8 mouse cellular contexts compared by ENCODE assay signal in genomic region chr8:86908536-86908935, GRCm38 (mm10). TPM values are rescaled to one million over a fixed set of nuclear protein-coding genes. Genes with fewer than 3 reads are reported as not detected.
DNase-seq lines count a peak whose midpoint lies in the region; ATAC-seq and TF ChIP-seq lines count a peak whose summit lies in the region.

No protein-coding gene starts in this region.

- no peaks in the 10 kb centered on the region for H3K27me3 ChIP-seq in forebrain, embryonic 11.5 days (ENCODE audit: control insufficient read depth, insufficient read depth, low read length)
- no peaks in the 10 kb centered on the region; the same call in 1 of the 2 replicates for H3K27me3 ChIP-seq in forebrain, embryonic 12.5 days
- H3K27me3 ChIP-seq in lung, postnatal 0 days (replicated peaks; ENCODE audit: insufficient read depth, low read length), result no peaks in the 10 kb centered on the region

- 23% methylated on average over 6 of the region's 6 CpGs for WGBS in forebrain, embryonic 11.5 days
- WGBS in forebrain, embryonic 12.5 days, result 25% methylated on average over 6 of the region's 6 CpGs
- WGBS in lung, postnatal 0 days, result 12% methylated on average over 6 of the region's 6 CpGs

- no peak overlapping the region for H3K4me2 ChIP-seq in forebrain, embryonic 11.5 days (ENCODE audit: low read depth, low read length, severe bottlenecking)
- H3K4me2 ChIP-seq in forebrain, embryonic 12.5 days, result no peak overlapping the region
- H3K4me2 ChIP-seq in lung, postnatal 0 days (replicated peaks; ENCODE audit: low read depth, low read length), result no peak overlapping the region

- TF ChIP-seq CTCF in lung, postnatal 0 days (IDR thresholded peaks at IDR 0.05), result peak; percentile 94

- H3K4me3 ChIP-seq in forebrain, embryonic 11.5 days (ENCODE audit: low read depth, low read length), result no peak overlapping the region
- no peak overlapping the region for H3K4me3 ChIP-seq in forebrain, embryonic 12.5 days (replicated peaks)
- no peak overlapping the region for H3K4me3 ChIP-seq in lung, postnatal 0 days (ENCODE audit: low read depth, low read length)

- DNase-seq in forebrain, embryonic 11.5 days (ENCODE audit: low spot score), result peak; percentile 85
- peak; percentile 77 for DNase-seq in ES-CJ7 (ENCODE audit: low read depth, low spot score)
- DNase-seq in cerebellum, adult 11-12 months, result peak; percentile 38
- peak; percentile 69 to 70 for DNase-seq in frontal cortex, postnatal 25 days (ENCODE audit: low spot score in 2 of 2)
- DNase-seq in layer of hippocampus, adult 18-20 months (ENCODE audit: low spot score in 2 of 2), result peak; percentile 56 to 90
- DNase-seq in lung, postnatal 0 days (ENCODE audit: low spot score), result peak; percentile 82
- peak; percentile 37 to 70 for DNase-seq in spleen, adult 18-20 months

- H3K4me1 ChIP-seq in forebrain, embryonic 11.5 days (replicated peaks; ENCODE audit: control insufficient read depth, insufficient read depth, low read length), result no peaks in the 10 kb centered on the region; the same call in 1 of the 2 replicates
- H3K4me1 ChIP-seq in forebrain, embryonic 12.5 days, result no peaks in the 10 kb centered on the region
- H3K4me1 ChIP-seq in lung, postnatal 0 days (ENCODE audit: insufficient read depth, low read depth, low read length), result no peaks in the 10 kb centered on the region

- no peak for TF ChIP-seq EP300 in lung, postnatal 0 days (IDR thresholded peaks at IDR 0.05)

- H3K9me3 ChIP-seq in forebrain, embryonic 11.5 days (ENCODE audit: control insufficient read depth, low read length), result no peaks in the 10 kb centered on the region
- H3K9me3 ChIP-seq in forebrain, embryonic 12.5 days, result no peaks in the 10 kb centered on the region
- no peaks in the 10 kb centered on the region for H3K9me3 ChIP-seq in lung, postnatal 0 days (ENCODE audit: low read length)

- no peaks in the 10 kb centered on the region for H3K36me3 ChIP-seq in forebrain, embryonic 11.5 days (ENCODE audit: control insufficient read depth, insufficient read depth, low read length)
- no peaks in the 10 kb centered on the region for H3K36me3 ChIP-seq in forebrain, embryonic 12.5 days (replicated peaks)
- no peaks in the 10 kb centered on the region for H3K36me3 ChIP-seq in lung, postnatal 0 days (ENCODE audit: insufficient read depth, low read length)

- no peak overlapping the region for H3K27ac ChIP-seq in forebrain, embryonic 11.5 days (ENCODE audit: low read depth, low read length)
- H3K27ac ChIP-seq in forebrain, embryonic 12.5 days, result no peak overlapping the region
- H3K27ac ChIP-seq in lung, postnatal 0 days (ENCODE audit: low read length), result no peak overlapping the region

- ATAC-seq in forebrain, embryonic 11.5 days (replicated peaks; ENCODE audit: low FRiP score), result no peak
- no peak for ATAC-seq in forebrain, embryonic 12.5 days (ENCODE audit: low FRiP score)
- ATAC-seq in lung, postnatal 0 days, result no peak

- H3K9ac ChIP-seq in forebrain, embryonic 11.5 days (ENCODE audit: low read length), result no peak overlapping the region
- no peak overlapping the region for H3K9ac ChIP-seq in forebrain, embryonic 12.5 days
- no peak overlapping the region for H3K9ac ChIP-seq in lung, postnatal 0 days (replicated peaks; ENCODE audit: low read depth)

RNA-seq across cellular contexts. Expression of gene N4bp1, which starts 23.5 kb away (rescaled TPM):
- polyA plus RNA-seq in forebrain, embryonic 11.5 days (2014; fragmentation: Nextera tagmentation; extraction: Ambion mirVana), result 11.3 and 12.3 TPM in 2 replicates
- 12.4 and 12.7 TPM in 2 replicates for polyA plus RNA-seq in forebrain, embryonic 12.5 days (2016; fragmentation: Nextera tagmentation; extraction: Ambion mirVana)
- total RNA-seq in layer of hippocampus, adult 18-20 months (2021), result 10 to 100 TPM; 45.4 to 45.5 TPM
- polyA plus RNA-seq in lung, postnatal 0 days (2015; fragmentation: Nextera tagmentation; extraction: Ambion mirVana), result 5.4 and 6.4 TPM in 2 replicates
